Mouse (Mus musculus) spleen, adult 2 months (tissue): ENCODE data around the gene Rrp8.
"Not testable (repeated sequence)": the region's sequence is repeated elsewhere in the genome, so short reads cannot be mapped to it uniquely, and the experiment has no call there.

ENCODE experiments used
- CTCF ChIP-seq: fragments of 200-500 bp; IDR thresholded peaks from 2 replicates; pipeline ENCODE4 v1.5.1; 2011; ENCODE audit warnings: mild to moderate bottlenecking, inconsistent platforms; ENCODE audit not compliant: insufficient read depth, insufficient read length, insufficient replicate concordance; ENCODE audit errors: extremely low read depth
- POLR2A ChIP-seq: fragments of 200-500 bp; IDR thresholded peaks from 2 replicates; pipeline ENCODE4 v1.6.1; 2011; ENCODE audit warnings: low read depth, low read length, inconsistent platforms

- not testable (repeated sequence) for TF ChIP-seq CTCF, POLR2A
Observed at GRCm38 (mm10) chr7:105735464-105735863, 1.7 kb downstream of the Rrp8 start.
